Mouse (Mus musculus) cerebellum, adult 11 months (tissue): ENCODE results near the gene Aftph.
"Not testable (repeated sequence)": the region's sequence is repeated elsewhere in the genome, so short reads cannot be mapped to it uniquely, and the experiment has no call there.

ENCODE experiments used
- DNase-seq: peaks from one replicate; pipeline ENCODE4 v3.0.0; 2022

Gene Aftph

DNA sequence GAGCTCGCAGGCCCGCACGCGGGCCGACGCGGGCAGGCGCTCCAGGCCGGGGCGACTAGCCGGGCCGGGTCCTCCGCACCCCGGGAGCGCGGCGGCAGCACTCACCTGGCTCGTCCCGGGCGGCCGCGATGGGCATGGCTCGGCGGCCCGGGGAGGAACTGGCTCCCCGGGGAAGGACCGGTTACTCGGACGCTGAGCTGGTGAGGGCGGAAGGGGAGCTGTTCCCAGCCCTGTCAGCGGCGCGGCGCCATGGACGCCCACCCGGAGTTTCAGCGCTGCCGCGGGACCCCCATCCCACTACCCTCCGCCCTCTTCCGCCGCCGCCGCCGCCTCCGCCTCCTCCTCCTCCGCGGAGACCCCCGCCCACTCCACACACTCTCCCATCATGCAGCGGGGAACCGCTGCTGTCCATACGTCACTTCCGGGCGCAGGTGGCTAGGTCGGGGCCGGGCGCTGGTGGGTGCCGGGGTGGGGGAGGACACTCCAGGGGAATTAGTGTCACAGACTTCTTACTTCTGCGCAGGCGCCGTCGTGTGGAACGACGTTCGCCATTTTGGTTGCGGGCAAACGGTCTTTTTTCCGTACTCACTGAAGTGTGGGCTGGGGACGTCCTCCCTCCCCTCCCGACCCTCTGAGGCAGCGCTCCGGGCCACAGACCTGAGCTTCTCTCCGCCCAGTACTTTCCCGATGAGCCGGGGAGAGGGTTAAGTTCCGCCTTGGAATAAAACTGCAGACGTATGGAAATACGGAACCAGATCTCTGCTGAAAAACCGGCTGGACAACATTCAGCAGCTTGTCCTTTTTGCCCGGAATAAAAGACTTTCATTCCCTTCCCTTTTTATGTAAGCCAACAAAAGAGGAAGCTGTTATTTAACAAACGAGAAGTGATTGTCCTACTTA lies at the start of gene Aftph:
Gene Aftph, minus strand, starts transcription at position 389 of the 900 bp plus-strand sequence.
- DNase-seq, result peak; percentile 98

DNA sequence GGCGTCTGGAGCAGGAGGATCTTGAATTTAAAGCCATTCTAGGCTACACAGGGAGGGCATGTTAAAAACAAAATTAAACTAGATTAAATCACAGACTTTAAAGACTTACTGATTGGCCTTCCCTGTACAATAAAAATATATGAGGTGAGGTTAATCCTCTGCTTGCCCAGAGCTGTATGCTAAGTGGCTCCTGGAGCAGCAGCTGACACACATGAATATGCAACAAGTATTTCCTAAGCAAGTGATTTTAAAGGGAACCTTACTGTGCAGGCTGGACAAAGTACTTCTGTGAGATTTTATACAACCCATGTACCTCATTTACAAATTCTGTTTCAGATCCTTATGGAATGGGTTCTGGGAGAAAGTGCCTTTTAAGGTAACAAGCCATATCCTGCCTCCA lies 47.6 kb upstream of the Aftph start:
- DNase-seq, result no peak

DNA sequence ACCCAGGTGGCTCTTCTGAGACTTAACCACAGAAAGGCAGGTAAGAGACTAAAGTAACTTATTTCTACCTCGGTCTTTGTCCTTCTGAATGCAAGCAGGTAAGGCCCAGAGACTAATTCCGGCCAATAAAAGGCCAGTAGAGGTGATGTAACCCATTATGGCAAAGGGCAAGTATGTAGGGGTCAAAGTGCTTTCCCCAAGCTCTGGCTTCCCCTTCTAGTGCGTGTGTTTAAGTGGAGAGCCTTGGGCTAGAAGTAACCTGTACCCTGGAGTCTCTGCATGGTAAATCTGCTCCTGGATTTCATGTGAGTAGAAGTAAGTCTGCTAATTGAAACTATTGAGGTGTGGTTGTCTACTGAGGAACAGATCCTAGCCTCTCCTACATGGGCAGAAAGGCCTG lies 46.7 kb upstream of the Aftph start:
- no peak for DNase-seq

DNA sequence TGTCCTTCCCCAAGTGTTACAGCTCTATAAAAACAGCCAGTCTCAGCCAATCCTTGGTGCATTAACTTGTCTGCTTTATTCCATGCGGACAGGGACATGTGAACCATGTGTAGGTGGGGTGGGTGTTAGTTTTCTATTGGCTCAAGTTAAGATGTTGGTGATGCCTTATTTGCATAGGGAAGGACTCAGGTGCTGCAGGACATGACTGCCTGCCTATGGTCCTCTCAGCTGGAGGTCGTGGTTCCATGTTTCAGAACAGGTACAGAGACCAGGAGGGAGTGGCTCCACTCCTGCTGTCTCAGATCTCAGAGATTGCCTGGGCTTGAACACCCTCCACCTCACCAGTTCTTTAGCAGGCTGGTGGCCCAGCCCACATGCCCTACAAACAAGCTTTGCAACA lies 44.8 kb upstream of the Aftph start:
- no peak for DNase-seq

DNA sequence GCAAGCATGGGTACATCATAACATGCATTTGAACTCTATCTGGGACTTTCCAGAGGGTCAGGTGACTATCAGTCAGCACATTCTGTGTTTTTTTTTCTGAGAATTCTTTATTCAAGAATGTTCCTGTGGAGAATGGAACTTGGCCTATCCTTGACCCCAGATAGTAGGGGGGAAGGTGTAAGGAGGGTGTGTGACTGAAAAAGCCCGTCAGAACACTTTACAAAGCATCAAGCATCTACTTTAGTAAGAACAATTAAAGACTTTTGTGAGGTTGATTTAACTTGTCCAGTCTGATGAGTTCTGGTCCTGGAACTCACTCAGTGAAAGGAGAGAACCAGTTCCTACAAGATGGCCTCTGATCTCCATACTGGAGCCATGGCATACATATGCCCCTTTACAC lies 43.8 kb upstream of the Aftph start:
- DNase-seq, result no peak

DNA sequence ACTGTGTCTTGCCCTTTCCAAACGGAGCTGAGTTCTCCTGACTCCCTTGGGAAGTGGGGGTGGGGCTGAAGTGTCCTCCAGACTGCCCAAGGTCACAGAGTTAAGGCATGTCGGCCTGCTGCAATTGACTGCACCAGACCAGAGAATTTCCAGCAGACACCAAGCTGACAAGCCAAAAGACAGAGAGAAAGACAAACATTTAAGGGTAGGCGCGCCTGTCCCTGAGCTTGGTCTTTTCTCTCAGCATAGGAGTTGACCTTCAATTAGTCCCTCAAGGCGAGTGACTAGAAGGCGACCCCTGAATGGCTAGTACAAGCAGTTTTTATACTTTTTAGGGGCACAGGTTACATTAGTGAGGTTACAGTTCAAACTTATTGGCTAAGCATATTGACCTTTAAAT lies 43.4 kb upstream of the Aftph start:
- DNase-seq, result no peak

DNA sequence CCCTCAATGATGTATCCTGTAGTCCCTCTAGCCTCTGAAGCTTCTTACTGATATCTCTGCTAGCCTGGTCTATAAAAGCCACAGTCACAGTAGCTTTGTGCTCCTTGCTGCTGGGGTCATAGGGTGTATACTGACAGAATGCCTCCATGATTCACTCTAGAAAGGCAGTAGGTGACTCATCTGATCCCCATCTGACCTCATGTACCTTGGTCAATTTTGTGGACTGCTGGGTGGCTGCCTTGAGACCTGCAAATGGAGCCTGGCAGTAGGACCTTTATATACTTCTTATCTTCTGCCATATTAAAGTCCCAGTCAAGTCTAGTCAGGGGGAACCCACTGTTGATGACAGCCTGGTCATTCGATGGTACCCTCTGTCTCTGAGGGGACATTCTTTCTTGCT lies 42.1 kb upstream of the Aftph start:
- DNase-seq, result no peak

DNA sequence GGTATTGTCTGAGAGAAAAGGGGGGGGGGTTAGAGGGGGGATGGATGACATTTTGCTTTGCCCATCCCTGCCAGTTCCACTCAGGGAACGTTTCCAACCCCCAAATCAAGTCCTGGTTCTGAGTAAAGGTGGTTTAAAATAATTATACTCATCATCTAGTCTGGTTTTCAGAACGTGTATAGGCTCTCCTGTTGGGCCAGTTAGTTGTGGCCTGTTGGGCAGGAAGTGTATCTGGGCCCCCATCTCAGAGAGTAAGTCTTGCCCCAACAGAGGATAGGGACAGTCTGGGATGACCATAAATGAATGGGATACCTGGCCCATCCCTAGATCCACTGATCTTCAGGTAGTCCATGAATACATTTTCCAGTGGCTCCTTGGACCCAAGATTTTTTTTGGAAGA lies 41.2 kb upstream of the Aftph start:
- DNase-seq, result no peak

DNA sequence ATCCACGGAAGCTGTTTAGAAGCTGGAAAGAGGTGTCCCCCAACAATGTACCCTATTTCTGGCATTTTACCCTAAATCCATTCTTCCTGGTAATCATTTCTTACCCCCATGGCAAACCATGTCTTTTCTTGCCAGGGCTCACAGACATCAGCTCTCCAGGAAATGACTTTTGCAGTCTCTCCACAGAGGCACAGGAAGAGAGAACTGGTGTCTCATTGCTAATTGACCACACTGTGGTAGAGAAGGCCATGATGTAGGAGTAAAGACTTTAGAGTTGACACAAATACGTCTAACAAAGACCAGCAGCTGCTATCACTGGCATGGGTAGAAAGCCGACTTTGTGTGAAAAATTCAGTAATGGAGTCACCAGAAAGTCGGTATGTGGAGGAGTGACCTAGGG lies 38.9 kb upstream of the Aftph start:
- DNase-seq, result no peak

DNA sequence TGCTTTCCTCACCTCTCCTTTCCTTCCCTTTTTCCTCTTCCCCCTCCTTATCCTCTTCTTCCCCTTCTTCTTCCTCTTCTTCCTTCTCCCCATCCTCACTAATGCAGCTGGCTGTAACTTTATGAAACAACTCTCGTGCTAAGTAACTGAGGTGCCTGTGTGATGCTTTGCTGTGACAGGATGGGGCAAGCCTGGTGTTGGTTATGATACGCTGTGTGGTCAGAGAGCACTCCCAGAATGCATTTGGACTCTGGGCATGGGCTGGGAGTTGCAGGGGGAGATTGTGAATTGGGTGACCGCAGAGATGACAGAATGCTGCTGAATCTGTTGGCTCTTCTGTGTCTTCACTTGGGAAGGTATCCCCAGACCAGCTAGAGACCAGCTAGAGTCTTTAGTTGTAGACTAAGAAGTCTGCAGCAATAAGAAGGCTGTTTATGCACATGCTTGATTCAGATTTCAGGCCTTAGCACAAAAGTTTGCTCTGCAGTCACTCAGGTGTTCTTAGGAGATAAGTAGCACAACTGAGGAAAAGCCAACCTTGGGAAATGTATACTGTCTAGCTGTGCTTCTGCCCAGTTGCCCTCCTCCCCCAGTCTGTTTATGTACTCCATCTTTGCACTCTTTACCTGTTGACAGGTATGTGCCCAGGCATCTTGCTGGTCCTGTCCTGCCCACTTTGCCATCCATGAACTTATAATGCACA lies 37.6 kb upstream of the Aftph start:
- DNase-seq, result no peak

DNA sequence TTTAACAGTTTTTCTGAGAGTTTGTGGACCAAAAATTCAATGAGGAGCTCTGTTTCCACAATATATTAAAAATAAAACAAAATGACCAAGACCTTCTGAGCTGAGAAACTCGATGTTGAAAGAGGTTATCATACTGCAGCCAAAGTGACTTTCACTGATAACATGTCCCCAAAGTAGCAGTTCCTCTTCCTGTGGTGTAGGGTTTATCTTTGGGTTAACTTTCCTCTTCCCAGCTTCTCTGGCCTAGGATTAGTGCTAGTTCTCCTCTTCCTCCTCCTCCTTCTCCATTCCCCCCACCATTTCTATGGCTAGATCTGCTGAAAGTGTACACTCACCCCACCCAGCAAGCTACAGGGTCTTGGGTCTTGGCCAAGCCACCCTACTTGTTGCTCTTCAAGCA lies 36.9 kb upstream of the Aftph start:
- no peak for DNase-seq

DNA sequence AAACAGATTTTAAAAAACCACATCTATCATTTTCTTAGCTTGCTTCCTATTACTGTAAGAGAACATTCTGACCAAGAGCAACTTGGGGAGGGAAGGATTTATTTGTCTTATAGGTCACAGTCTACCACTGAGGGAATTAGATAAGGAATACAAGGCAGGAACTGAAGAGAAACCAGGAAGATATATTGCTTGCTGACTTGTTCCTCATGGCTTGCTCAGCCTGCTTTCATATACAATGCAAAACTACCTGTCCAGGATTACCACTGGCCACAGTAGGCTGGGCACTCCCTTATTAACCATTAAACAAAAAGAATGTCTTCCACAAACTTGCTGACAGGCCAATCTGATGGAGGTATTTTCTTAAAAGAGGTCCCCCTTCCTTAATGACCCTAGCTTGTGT lies 35.3 kb upstream of the Aftph start:
- DNase-seq, result no peak

DNA sequence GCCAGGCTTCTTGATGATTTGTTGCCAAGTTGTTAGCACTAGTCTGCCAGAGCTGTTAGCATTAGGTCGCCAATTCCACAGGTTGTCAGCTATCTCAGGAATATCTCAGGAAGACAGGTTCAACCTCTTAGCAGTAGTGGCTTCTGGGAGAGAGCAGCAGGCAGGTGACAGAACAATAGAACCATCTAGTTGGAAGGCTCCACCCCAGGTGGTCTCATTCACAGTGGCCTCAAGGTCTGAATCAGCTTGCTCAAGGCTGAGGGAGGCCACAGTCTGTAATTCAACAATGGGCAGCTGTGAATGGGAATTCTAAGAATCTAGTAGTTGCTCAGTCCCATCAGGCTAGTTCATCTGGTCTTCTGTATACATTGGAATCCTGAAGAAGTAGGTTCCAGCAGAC lies 31.3 kb upstream of the Aftph start:
- DNase-seq, result no peak

DNA sequence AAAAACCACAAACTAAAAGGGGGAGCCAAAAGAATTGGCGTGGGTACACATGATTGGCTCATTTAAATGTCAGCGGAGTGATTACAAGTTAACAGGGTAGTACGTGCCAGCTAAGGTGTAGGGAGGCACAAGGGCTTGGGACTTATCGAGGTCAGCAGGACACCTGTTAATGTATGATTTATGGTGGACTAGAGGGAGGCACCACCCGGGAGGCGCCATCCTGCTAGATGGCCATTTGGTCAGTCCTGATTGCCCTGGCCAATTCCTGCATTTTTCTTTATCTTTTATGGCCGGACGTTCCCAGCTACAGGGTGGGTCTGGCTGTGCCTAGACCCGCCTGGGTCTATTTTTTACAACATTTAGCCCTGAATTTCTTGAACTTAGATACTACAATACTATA lies 30.4 kb upstream of the Aftph start:
- not testable (repeated sequence) for DNase-seq

DNA sequence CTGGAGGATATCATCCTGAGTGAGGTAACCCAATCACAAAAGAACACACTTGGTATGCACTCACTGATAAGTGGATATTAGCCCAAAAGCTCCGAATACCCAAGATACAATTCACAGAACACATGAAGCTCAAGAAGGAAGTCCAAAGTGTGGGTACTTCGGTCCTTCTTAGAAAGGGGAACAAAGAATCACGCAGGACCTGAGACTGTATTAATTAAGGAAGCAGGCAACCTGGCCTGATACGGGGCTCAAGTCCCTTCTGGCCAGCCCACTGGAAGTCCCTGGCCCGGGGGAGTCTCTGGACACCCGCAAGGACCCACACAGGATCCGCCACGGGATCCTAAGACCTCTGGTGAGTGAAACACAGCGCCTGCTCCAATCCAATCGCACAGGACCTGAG lies 20.6 kb upstream of the Aftph start:
- DNase-seq, result not testable (repeated sequence)

DNA sequence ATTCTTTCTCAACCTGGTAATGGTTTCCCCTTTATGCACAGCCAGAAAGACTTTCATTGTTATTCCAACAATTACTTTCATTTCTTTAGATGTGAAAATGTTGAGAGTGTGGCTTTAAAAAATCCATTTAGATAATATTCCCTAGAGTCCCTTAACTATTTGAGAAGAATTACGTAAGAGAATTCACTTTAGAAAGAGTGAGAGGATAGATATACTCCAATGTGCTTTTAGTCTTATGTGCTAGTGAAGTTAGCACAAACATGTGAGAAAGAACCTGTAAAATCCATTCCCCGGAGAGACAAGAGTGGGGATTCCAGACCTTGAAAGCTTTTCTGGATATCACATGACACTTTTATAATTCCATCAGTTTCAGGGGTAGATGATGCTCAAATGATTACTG lies 9.2 kb upstream of the Aftph start:
- no peak for DNase-seq

DNA sequence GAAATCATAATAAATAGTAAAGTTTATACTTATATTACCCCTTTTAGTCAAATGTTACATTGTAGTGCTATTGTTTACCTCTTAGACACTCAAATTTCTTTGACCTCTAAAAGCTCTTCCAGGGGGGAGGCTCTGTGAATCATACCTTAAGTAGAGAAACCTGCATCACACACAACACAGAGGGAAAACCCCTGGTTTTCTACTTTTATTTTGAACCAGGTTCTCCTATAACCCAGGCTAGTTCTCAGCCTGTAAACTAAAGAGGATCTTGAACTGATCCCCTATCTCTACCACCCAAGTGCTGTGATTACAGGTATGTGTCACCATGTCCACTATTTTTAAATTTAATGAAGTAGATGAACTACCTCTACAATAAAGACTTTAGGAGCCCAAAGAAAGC lies 2.0 kb upstream of the Aftph start:
- no peak for DNase-seq

DNA sequence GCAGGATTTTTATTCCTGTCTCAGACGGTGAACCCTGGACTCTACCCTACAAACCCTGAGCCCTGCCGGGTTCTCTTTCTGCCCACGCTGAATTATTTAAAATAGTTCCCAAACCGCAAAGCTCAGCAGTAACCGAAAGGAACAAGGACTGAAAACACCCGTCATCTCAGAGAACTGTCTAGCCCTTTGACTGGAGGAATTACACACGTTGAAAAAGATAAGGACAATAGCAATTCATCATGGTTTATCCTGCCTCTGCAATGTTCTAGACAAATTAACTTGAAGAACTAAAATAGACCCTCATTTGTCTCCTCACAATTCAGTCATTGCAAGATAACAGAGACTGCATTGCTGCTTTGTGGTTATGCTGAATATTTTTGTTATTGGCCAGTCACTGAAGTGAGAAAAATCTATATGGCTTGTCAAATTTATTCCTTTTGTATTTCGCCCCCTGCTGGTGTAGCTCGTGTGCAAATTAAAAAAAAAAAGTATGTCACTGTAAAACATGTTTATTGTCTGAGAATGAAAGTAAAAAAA lies 1.0 kb upstream of the Aftph start:
- peak; percentile 56 for DNase-seq

DNA sequence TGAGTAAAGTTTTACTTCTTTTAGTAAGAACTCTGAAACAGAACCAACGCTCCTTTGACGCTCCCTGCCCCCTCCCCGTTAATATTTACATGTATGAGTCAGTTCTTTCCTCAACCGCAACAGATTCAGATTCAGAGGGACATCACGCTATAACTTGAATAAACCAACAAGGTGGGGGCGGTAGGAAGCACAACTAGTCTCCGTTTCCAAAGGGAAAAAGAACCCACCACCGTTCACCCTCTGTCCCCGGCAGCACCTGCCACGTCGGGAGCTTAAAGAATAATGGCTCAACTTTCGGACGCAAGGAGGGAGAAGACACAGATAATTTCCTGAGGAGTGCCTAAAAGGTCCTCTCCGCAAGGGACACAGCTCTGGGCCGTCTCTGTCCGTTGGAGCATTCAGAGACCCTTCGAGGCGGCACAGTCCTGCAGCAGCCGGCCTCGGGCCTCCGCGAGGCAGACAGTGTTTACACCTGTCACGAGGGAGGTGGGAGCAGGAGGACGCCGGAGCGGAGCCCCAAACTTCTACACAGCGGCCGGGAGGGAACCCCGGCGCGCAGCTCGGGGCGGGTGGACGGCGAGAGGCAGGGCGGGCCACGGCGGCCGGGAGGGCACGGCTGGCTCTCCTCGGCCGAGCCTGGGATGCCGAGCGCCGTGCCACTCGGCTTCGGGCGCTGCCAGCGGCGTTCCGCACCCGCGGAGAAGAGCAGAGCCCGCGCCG lies 748 bp downstream of the Aftph start:
- DNase-seq, result peak; percentile 53

DNA sequence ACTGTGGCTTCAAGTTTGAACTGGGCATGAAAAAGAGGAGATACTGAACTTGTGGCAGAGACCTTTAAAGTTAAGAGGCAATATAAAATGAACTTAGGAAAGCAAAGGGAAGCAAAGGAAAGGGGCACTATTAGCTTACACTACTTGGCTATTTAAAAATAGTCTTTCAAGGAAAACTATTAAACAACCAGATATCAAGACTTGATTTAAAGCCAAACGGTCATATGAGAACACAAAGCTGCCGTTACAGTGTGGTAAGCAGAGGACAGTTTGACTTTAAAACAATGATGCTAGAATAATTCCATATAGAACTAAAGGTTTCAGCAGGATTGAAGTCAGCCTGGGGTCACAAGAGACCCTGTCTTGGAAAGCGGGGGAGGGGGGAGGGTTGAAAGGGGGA lies 7.3 kb downstream of the Aftph start:
- DNase-seq, result no peak

DNA sequence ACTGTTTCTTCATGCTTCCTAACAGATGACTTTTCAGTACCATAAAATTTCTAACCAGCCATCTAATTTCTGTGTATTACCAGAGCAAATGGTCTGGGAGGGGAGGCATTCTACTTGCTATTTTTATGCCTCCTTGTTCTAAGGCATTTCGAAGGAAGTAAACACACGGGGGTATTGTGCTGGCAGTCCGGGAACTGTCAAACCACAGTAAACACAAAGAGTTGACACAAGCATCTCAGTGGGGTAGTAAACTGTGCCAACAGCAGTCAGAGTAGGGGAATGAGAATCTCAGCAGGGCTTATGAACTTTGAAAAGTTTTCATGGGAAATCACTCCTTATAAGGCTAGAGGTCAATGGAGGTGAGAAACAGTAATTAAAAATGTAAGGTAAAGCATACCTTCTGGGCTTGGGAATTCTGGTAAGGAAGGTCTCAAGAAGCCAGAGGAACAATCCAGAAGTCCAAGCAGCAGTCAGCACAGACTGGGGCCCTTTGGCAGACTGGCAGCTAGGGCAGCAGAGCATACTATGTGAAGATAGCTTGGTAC lies 7.8 kb downstream of the Aftph start:
- DNase-seq, result no peak

DNA sequence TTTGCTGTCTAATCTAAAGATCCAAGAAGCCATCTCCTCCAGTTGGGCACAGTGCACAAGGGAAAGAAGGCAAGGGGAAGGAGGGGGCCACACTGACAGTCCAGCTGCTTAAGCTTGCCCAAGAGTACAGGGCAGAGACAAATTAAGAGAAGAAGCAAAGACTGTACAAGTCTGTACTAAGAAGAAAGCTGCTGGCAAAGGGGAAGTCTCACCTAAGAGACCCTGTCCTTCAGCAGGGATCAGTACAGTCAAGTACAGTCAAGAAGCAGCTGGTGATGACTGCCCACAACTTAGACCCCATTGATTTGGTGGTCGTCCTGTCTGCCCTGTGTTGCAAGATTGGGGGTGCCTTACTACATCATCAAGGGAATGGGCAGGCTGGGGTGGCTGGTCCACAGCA lies 12.0 kb downstream of the Aftph start:
- DNase-seq, result no peak

DNA sequence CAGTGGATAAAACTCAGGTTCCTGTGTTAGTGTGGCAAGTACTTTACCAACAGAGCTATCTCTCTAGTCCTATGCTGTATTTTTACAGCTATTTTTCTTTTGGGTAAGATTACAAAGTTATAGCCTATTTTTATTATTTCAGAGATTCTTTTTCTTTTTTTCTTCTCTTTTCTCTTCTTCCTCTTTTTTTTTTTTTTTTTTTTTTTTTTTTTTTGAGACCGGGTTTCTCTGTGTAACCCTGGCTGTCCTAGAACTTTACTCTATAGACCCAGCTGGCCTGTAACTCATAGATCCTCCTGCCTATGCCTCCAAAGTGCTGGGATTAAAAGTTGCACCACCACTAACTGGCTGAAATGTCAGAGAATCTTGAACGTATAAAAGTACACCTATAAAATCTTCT lies 13.3 kb downstream of the Aftph start:
- DNase-seq, result no peak
